Mouse (Mus musculus) lung, adult 2 months (tissue): ENCODE measurements around the gene Olfr1135.

Experiments
- CTCF ChIP-seq: fragments of 200-500 bp; IDR thresholded peaks from 2 replicates; pipeline ENCODE4 v1.5.1; 2011; ENCODE audit warnings: mild to moderate bottlenecking, low read length, control low read depth; ENCODE audit not compliant: insufficient read depth
- POLR2A ChIP-seq: fragments of 200-500 bp; IDR thresholded peaks from 2 replicates; pipeline ENCODE4 v1.6.1; 2011; ENCODE audit warnings: low read depth, mild to moderate bottlenecking, control low read depth, low read length, borderline replicate concordance; ENCODE audit errors: extremely low read depth

GRCm38 (mm10) chr2:87693847-87694246 is 20.4 kb upstream of the Olfr1135 start, which contains the start of gene Olfr1136:
- TF ChIP-seq CTCF (no peak), POLR2A (no peak)
